Mouse (Mus musculus): Measurements from ENCODE around the gene Ttc16.
A peak's percentile ranks its signal among the peaks of the same experiment; 100 is the strongest.

Gene Ttc16

GRCm38 (mm10) chr2:32741273-32742172 lies 33.9 kb downstream of the Ttc16 start:
- DNase-seq = no peak

- no peak for DNase-seq
Measured at GRCm38 (mm10) chr2:32740916-32741272, 34.5 kb downstream of the Ttc16 start, which contains the start of gene 6330409D20Rik. Gene 6330409D20Rik (minus strand): TSS chr2:32741016.

- no peak for DNase-seq
Measured at GRCm38 (mm10) chr2:32739311-32739710, 36.1 kb downstream of the Ttc16 start.

GRCm38 (mm10) chr2:32737008-32737407 lies 38.4 kb downstream of the Ttc16 start:
- DNase-seq = no peak

- no peak for DNase-seq
Measured at GRCm38 (mm10) chr2:32736306-32736829, 39.1 kb downstream of the Ttc16 start.

- no peak for DNase-seq
Measured at GRCm38 (mm10) chr2:32734933-32735332, 40.5 kb downstream of the Ttc16 start.

GRCm38 (mm10) chr2:32734480-32734879 lies 41.0 kb downstream of the Ttc16 start:
- no peak for DNase-seq

- no peak for DNase-seq
Measured at GRCm38 (mm10) chr2:32732695-32733094, 42.7 kb downstream of the Ttc16 start.

GRCm38 (mm10) chr2:32731911-32732310 lies 43.5 kb downstream of the Ttc16 start:
- no peak for DNase-seq

GRCm38 (mm10) chr2:32730854-32731253 lies 44.6 kb downstream of the Ttc16 start:
- no peak for DNase-seq

GRCm38 (mm10) chr2:32729547-32729946 lies 45.9 kb downstream of the Ttc16 start:
- DNase-seq = no peak

- DNase-seq = peak in 1 of 2 experiments; percentile 40
Measured at GRCm38 (mm10) chr2:32728463-32728862, 47.0 kb downstream of the Ttc16 start.

- peak; percentile 70 to 84 for DNase-seq
Measured at GRCm38 (mm10) chr2:32727435-32727834, 48.0 kb downstream of the Ttc16 start.

- peak; percentile 51 to 71 for DNase-seq
Measured at GRCm38 (mm10) chr2:32724832-32725790, 50.3 kb downstream of the Ttc16 start.

GRCm38 (mm10) chr2:32724149-32724548 lies 51.3 kb downstream of the Ttc16 start:
- no peak for DNase-seq

- DNase-seq = no peak
Measured at GRCm38 (mm10) chr2:32722581-32722980, 52.9 kb downstream of the Ttc16 start.

- peak; percentile 45 to 48 for DNase-seq
Measured at GRCm38 (mm10) chr2:32722046-32722445, 53.4 kb downstream of the Ttc16 start.

- DNase-seq = peak; percentile 69 to 79
Measured at GRCm38 (mm10) chr2:32720681-32721229, 54.7 kb downstream of the Ttc16 start, which contains the start of gene Sh2d3c. Gene Sh2d3c (plus strand): TSS chr2:32721055.

GRCm38 (mm10) chr2:32720053-32720452 lies 55.4 kb downstream of the Ttc16 start:
- DNase-seq = no peak

GRCm38 (mm10) chr2:32718761-32719160 lies 56.7 kb downstream of the Ttc16 start:
- peak in 1 of 2 experiments; percentile 39 for DNase-seq

GRCm38 (mm10) chr2:32714987-32715425 lies 60.4 kb downstream of the Ttc16 start:
- peak; percentile 27 to 42 for DNase-seq
